Mouse (Mus musculus): ENCODE data around the gene Cdk5rap3. TPM values are rescaled to one million over a fixed set of nuclear protein-coding genes. Genes with fewer than 3 reads are reported as not detected.

Gene Cdk5rap3
- polyA plus RNA-seq, 1 experiment from 2014 or later = 90.1 TPM

DNA sequence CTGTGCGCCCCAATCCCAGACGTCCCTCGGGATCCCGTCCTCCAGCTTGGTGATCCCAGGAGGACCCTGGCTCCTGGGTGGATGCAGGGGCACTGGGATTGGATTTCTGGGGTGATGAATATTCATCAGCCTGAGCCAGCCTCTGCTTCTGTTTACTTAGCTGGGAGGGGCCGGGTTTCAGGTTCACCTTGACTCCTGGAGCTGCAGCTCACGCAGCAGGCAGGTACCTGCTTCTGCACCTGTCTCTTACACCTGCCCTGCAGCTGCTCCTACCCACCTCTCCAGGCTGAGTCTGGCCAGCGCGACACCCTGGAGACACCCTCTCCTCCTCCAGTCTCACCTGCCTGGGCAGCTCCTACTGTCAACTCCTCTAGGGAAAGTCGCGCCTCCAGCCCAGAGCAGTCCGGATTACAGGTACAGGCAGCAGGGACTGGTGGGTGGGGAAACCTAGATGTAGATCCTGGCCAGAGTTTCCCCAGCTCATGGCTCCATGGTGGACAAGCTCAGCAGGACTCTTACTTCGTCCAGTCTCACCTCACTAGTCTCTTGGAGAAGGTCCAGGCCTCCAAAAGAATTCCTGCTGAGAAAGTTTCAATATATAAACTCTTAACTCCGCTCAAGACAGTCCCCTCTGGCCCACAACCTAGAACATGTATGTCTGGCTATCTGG lies 12.9 kb upstream of the Cdk5rap3 start:
- Histone ChIP-seq H3K9me3 (no peaks in the 10 kb centered on the region), H3K36me3 (replicated peaks) (no peaks in the 10 kb centered on the region), H3K4me1 (peaks cover 29% of the 10 kb centered on the region), H3K4me3 (peak overlapping the region; percentile 11; the same call in 1 of the 2 replicates), H3K27me3 (replicated peaks; ENCODE audit: low read depth, poor library complexity, severe bottlenecking) (peaks cover 44% of the 10 kb centered on the region), H3K27ac (replicated peaks) (peak overlapping the region; percentile 41; the same call in 1 of the 2 replicates)
- DNase-seq (ENCODE audit: low spot score) = peak; percentile 43
- WGBS = 13% methylated on average over 13 of the region's 13 CpGs

DNA sequence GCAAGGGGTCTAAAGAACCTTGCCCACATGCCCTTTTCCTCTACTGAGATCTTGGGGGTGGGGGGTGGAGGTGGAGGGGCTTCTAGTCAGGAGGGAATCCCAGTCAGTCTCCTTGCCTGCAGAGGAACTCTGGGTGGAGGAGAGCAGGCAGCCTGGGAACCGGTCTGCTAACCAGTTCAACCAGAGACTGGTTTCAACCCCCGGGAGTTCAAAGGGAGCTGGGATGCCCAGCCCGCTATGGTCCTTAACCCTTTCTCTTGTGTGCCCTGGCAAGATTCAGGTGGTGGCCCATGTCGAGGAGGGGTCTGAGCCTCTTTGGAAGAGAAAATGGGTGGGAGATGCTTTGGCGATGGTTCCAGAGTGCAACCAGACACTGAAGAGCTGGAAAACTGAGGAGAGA lies 12.4 kb upstream of the Cdk5rap3 start:
- DNase-seq (ENCODE audit: low spot score) = peak; percentile 50
- H3K27ac ChIP-seq (replicated peaks) = peak overlapping the region; percentile 41

DNA sequence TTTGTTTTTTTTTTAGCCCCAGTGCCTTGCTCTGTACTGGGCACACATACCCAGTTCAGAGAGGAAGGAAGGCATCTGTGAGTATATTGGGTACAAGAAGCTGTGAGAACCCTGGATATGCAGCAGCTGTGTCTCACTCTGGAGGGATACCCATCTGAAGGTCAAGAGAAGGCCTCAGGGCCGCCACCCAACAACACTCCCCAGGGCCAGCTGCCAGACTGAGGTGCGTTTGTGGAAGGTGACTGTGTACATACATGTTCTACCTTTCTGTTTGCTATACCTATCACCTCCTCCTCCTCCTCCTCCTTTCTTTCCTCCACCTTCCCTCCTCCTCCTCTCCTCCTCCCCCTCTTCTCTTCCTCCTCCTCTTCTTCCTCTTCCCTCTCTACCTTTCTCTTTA lies 11.8 kb upstream of the Cdk5rap3 start, which contains the start of gene Prr15l:
Gene Prr15l, plus strand, starts transcription at position 17 of the 400 bp plus-strand sequence.
- peak within 1 kb of the TSS; percentile 41 for H3K27ac ChIP-seq (replicated peaks)
- WGBS = 78% methylated on average over 2 of the region's 2 CpGs
- peak within 1 kb of the TSS; percentile 11; the same call in 1 of the 2 replicates for H3K4me3 ChIP-seq
- no peaks in the 10 kb centered on the region for H3K36me3 ChIP-seq (replicated peaks)
- no peaks in the 10 kb centered on the region for H3K9me3 ChIP-seq
- no peak for DNase-seq (ENCODE audit: low spot score)
- H3K27me3 ChIP-seq (replicated peaks; ENCODE audit: low read depth, poor library complexity, severe bottlenecking) = peaks cover 44% of the 10 kb centered on the region
- H3K4me1 ChIP-seq = peaks cover 28% of the 10 kb centered on the region

More for the DNA sequence above, 12.4 kb upstream of the Cdk5rap3 start:
- H3K4me1 ChIP-seq = peaks cover 28% of the 10 kb centered on the region
- H3K27me3 ChIP-seq (replicated peaks; ENCODE audit: low read depth, poor library complexity, severe bottlenecking) = peaks cover 44% of the 10 kb centered on the region
- H3K9me3 ChIP-seq = no peaks in the 10 kb centered on the region
- peak overlapping the region; percentile 11; the same call in 1 of the 2 replicates for H3K4me3 ChIP-seq
- whole genome bisulfite sequencing = 5% methylated on average over 5 of the region's 5 CpGs
- no peaks in the 10 kb centered on the region for H3K36me3 ChIP-seq (replicated peaks)

DNA sequence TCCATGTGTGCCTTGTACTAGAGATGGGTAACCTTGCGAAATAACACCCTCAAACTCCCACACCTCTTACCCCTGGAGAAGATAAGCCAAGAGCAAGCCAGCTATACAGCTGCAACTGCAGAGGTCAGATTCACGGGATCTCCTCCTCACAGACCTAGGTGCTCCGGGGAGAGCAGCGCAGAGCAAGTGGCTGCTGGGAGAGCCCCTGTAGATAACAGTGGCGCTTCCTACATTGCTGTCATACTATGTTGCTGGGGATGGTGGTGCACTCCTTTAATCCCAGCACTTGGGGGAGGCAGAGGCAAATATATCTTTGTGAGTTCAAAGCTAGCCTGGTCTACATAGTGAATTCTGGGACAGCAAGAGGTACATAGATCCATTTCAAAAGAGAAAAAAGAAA lies 10.3 kb upstream of the Cdk5rap3 start:
- Histone ChIP-seq H3K4me3 (no peak overlapping the region), H3K36me3 (replicated peaks) (no peaks in the 10 kb centered on the region), H3K9me3 (no peaks in the 10 kb centered on the region), H3K27ac (replicated peaks) (no peak overlapping the region), H3K4me1 (peaks cover 23% of the 10 kb centered on the region), H3K27me3 (replicated peaks; ENCODE audit: low read depth, poor library complexity, severe bottlenecking) (peaks cover 42% of the 10 kb centered on the region)
- no peak for DNase-seq (ENCODE audit: low spot score)
- 81% methylated on average over 5 of the region's 5 CpGs for WGBS

DNA sequence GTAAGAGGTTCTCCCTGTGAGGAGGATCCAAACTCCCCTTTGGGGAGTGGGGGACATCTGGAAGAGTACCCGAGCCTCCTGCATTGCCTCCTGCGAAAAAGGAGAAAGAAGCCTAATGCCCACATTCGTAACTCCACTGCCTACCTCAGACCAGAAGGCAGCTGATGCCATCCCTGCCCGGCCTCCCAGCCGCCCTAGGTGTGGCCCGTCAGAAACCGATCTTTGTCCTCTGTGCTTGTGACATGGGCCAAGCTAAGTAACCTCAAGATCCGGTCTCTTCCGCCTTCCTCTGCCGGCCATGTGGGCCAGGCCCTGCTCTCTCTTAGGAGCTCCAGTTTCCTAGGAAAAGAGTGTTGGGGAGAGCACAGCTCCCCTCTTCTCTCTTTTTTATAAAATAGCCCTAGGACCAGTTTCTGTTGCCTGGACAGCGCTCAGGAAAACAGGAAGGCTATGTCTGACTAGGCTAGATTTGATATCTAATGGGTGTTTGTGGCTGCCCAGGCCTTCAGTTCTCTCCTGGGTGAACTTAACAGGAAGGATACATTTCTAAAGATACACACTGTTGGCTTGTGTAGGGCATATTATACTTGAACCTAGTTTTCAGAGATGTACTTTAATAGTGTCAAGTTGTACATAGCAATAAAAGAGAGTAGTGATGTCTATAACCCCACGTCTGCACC lies 9.3 kb upstream of the Cdk5rap3 start:
- no peak for DNase-seq (ENCODE audit: low spot score)
- no peak overlapping the region for H3K4me3 ChIP-seq
- no peaks in the 10 kb centered on the region for H3K36me3 ChIP-seq (replicated peaks)
- H3K4me1 ChIP-seq = peaks cover 21% of the 10 kb centered on the region
- H3K27me3 ChIP-seq (replicated peaks; ENCODE audit: low read depth, poor library complexity, severe bottlenecking) = peaks cover 37% of the 10 kb centered on the region
- H3K27ac ChIP-seq (replicated peaks) = no peak overlapping the region
- no peaks in the 10 kb centered on the region for H3K9me3 ChIP-seq
- WGBS = 87% methylated on average over 12 of the region's 12 CpGs

DNA sequence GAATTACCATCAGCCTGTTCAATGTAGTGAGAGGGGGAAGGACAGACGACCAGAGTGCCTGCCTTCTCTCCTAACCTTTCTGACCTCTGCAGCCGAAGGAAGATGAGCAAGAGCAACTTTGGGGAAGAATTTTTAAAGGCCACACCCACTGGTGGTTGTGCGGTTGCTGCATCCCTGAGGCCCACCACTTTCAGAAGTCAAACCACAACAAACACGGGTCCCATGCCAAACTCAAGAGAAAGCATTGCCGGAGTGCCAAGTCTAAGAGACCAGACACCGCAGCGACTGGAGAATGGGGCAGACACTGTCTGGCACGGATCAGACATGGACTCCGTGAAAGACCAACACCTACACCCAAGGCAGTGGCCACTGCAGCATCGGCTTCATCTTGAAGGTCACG lies 8.6 kb upstream of the Cdk5rap3 start:
- H3K9me3 ChIP-seq = no peaks in the 10 kb centered on the region
- H3K36me3 ChIP-seq (replicated peaks) = no peaks in the 10 kb centered on the region
- H3K27ac ChIP-seq (replicated peaks) = no peak overlapping the region
- H3K27me3 ChIP-seq (replicated peaks; ENCODE audit: low read depth, poor library complexity, severe bottlenecking) = peaks cover 30% of the 10 kb centered on the region
- H3K4me3 ChIP-seq = no peak overlapping the region
- no peak for DNase-seq (ENCODE audit: low spot score)
- H3K4me1 ChIP-seq = peaks cover 19% of the 10 kb centered on the region
- 84% methylated on average over 11 of the region's 11 CpGs for WGBS

DNA sequence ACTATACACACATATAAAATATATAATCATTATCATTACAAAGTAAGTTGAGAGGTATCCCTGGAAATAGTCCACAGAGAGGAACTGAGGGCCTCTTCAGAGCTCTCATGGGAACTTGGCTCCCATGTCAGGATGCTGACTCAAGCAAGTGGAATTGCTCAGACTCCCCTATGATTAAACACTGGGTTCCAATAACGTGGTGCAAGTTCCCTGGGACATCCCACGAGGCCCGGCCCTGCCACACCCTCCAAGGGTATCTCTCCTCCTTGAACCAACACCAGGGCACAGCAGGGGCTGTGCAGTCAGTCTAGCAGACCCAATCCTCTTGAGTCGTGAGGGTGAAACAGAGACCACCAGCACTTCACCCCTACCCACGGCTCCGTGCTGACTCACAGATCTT lies 2.7 kb upstream of the Cdk5rap3 start:
- 59% methylated on average over 6 of the region's 6 CpGs for WGBS
- no peak overlapping the region for H3K4me3 ChIP-seq

DNA sequence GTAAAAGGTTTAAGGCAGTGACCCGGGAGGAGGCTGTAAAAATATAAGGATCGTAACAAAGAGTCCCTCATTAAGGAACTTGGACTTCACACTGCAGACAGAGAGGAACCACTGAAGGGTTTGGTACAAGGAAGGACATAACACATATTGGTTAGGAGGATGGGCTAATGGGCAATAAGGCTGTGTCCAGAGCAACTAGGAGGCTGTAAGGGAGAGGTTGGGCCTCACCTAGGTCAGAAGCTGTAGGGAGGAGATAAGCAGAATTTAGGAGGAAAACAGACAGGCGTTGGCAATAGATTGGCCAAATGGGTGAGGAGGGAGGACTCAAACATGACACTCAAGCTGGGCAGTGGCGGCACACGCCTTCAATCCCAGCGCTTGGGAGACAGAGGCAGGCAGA lies 1.1 kb upstream of the Cdk5rap3 start:
- Histone ChIP-seq H3K9me3 (no peaks in the 10 kb centered on the region), H3K27me3 (replicated peaks; ENCODE audit: low read depth, poor library complexity, severe bottlenecking) (peaks cover 7% of the 10 kb centered on the region; the same call in 1 of the 2 replicates), H3K27ac (replicated peaks) (peak overlapping the region; percentile 57), H3K4me3 (no peak overlapping the region), H3K36me3 (replicated peaks) (peaks cover 12% of the 10 kb centered on the region), H3K4me1 (peaks cover 14% of the 10 kb centered on the region)
- no peak for DNase-seq (ENCODE audit: low spot score)
- 91% methylated on average over 6 of the region's 6 CpGs for WGBS

More for the DNA sequence above, 2.7 kb upstream of the Cdk5rap3 start:
- Histone ChIP-seq H3K4me1 (peaks cover 14% of the 10 kb centered on the region), H3K27ac (replicated peaks) (no peak overlapping the region), H3K27me3 (replicated peaks; ENCODE audit: low read depth, poor library complexity, severe bottlenecking) (peaks cover 7% of the 10 kb centered on the region; the same call in 1 of the 2 replicates), H3K36me3 (replicated peaks) (no peaks in the 10 kb centered on the region), H3K9me3 (no peaks in the 10 kb centered on the region)
- DNase-seq (ENCODE audit: low spot score) = no peak

DNA sequence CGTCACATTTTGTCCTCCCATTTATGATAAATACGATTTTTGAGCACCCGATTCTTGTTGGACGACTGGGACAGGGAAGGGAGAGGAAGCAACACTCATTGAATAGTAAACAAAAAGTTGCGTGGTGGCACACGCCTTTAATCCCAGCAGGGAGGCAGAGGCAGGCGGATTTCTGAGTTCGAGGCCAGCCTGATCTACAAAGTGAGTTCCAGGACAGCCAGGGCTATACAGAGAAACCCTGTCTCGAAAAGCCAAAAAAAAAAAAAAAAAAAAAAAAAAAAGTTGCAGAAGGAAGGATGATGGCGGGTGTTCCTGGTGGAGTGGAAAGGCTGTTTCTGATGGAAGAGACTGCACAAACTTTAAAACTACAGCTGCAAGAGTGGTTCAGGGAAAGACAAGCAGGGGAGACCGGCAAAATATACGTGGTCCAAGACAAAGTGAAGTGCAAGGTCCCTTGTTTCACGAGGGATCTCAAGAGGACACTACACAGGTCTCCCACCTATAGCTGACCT lies 645 bp upstream of the Cdk5rap3 start:
- Histone ChIP-seq H3K9me3 (no peaks in the 10 kb centered on the region), H3K27me3 (replicated peaks; ENCODE audit: low read depth, poor library complexity, severe bottlenecking) (peaks cover 7% of the 10 kb centered on the region; the same call in 1 of the 2 replicates), H3K4me3 (peak overlapping the region; percentile 80), H3K27ac (replicated peaks) (peak overlapping the region; percentile 57), H3K36me3 (replicated peaks) (peaks cover 17% of the 10 kb centered on the region), H3K4me1 (peaks cover 14% of the 10 kb centered on the region)
- 37% methylated on average over 13 of the region's 13 CpGs for WGBS
- no peak for DNase-seq (ENCODE audit: low spot score)

DNA sequence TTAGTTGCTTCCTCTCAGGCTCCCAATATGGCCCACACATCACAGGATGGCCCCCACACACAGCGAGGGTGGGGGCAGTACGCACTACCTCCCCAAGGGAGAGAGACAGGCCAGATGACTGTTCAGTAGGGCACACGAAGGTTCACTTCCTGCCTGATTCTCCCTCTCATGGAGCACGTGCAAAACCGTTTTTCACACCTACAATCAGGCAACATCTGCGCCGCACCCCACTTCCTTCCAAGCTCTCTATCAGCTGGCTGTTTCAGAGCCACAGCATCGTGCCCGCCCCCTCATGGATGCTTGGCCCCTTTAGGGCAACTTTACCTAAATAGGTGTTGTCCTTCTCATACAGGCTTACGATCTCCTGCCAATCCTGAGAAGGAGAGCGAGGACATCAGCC lies 3.6 kb downstream of the Cdk5rap3 start:
- no peak for DNase-seq (ENCODE audit: low spot score)
- Histone ChIP-seq H3K27ac (replicated peaks) (no peak overlapping the region), H3K27me3 (replicated peaks; ENCODE audit: low read depth, poor library complexity, severe bottlenecking) (peaks cover 5% of the 10 kb centered on the region; the same call in 1 of the 2 replicates), H3K36me3 (replicated peaks) (peaks cover 58% of the 10 kb centered on the region), H3K9me3 (no peaks in the 10 kb centered on the region), H3K4me1 (peaks cover 43% of the 10 kb centered on the region), H3K4me3 (no peak overlapping the region)
- 84% methylated on average over 11 of the region's 11 CpGs for WGBS

DNA sequence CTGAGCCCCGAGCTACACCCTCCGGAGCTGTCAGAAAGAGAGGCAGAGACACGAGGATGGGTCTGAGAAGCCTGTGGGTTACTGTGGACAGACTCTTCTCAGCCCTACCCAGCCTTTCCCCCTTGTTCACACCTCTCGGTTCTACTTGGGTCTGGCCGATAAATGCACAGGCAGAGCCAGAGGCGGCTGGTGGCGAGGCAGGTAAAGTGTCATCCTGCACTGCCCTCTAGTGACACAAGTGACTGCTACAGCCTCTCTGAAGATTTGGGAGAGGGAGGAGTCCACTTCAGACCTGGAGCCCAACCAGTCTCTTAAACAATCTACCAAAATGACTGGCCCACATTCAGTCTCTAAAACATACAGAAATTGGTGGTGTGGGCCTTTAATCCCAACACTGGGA lies 6.3 kb downstream of the Cdk5rap3 start:
- H3K27me3 ChIP-seq (replicated peaks; ENCODE audit: low read depth, poor library complexity, severe bottlenecking) = no peaks in the 10 kb centered on the region
- DNase-seq (ENCODE audit: low spot score) = peak; percentile 86
- peaks cover 81% of the 10 kb centered on the region for H3K36me3 ChIP-seq (replicated peaks)
- no peaks in the 10 kb centered on the region for H3K9me3 ChIP-seq
- no peak overlapping the region for H3K4me3 ChIP-seq
- WGBS = 30% methylated on average over 7 of the region's 7 CpGs
- peaks cover 58% of the 10 kb centered on the region for H3K4me1 ChIP-seq
- H3K27ac ChIP-seq (replicated peaks) = peak overlapping the region; percentile 72

DNA sequence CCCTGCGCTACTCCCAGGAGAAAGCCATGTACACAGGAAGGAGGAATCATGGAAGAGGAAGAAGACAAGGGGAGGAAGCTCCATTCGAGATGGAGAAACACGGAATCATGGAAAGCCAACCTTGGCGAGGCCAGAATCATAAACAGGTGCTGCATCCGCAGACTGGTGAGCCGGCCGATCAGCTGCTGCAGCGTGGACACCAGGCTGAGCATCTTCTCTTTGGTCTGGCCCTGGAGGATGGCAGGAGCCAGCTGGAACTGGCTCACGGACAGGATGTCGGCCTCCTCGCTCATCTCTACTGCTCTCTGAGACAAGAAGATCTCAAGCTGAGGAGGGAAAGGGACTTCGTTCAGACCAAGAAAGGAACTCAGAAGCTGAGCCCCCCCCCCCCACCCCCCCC lies 7.7 kb downstream of the Cdk5rap3 start:
- H3K36me3 ChIP-seq (replicated peaks) = peaks cover 81% of the 10 kb centered on the region
- WGBS = 92% methylated on average over 12 of the region's 12 CpGs
- no peaks in the 10 kb centered on the region for H3K27me3 ChIP-seq (replicated peaks; ENCODE audit: low read depth, poor library complexity, severe bottlenecking)
- no peaks in the 10 kb centered on the region for H3K9me3 ChIP-seq
- no peak for DNase-seq (ENCODE audit: low spot score)
- H3K4me1 ChIP-seq = peaks cover 65% of the 10 kb centered on the region
- peak overlapping the region; percentile 78 for H3K27ac ChIP-seq (replicated peaks)
- H3K4me3 ChIP-seq = no peak overlapping the region

All from embryonic facial prominence, embryonic 10.5 days (tissue).